Mouse (Mus musculus) CH12.LX (cell line): ENCODE measurements around the gene Fbxo7. TPM values are rescaled to one million over a fixed set of nuclear protein-coding genes. Genes with fewer than 3 reads are reported as not detected.

ENCODE experiments used
- DNase-seq: peaks from one replicate; pipeline ENCODE4 v3.0.0-alpha.2; 2013; ENCODE audit errors: extremely low read depth
- H3K27ac ChIP-seq: 2 replicates; pipeline ENCODE4 v1.5.1; 2012; ENCODE audit warnings: low read depth, mild to moderate bottlenecking, control low read depth, moderate library complexity; ENCODE audit not compliant: insufficient read depth
- H3K27me3 ChIP-seq: replicated peaks from 2 replicates; pipeline ENCODE3; 2012; ENCODE audit warnings: inconsistent platforms
- H3K36me3 ChIP-seq, 2 experiments: replicated peaks in 1 of 2; 2 replicates each; pipeline versions ENCODE3 to v1.6.1; 2012; ENCODE audit warnings: inconsistent platforms in 1 of 2, low read length in 1 of 2, mild to moderate bottlenecking in 1 of 2, mixed read lengths in 1 of 2, moderate library complexity in 1 of 2; ENCODE audit not compliant: control insufficient read depth in 1 of 2, insufficient read depth in 1 of 2
- H3K4me1 ChIP-seq, 2 experiments: 2 replicates each; pipeline ENCODE4 v1.6.1; 2012; ENCODE audit warnings: inconsistent platforms in 1 of 2, moderate library complexity in 1 of 2; ENCODE audit not compliant: insufficient read depth in 2 of 2, control insufficient read depth in 1 of 2
- H3K4me2 ChIP-seq: 2 replicates; pipeline ENCODE4 v1.6.1; 2012; ENCODE audit warnings: low read depth, mild to moderate bottlenecking, control low read depth; ENCODE audit not compliant: poor library complexity, insufficient read depth, severe bottlenecking
- H3K4me3 ChIP-seq, 3 experiments: fragments of 150-350 bp in 1 of 3; sonication (generic) in 1 of 3; replicated peaks in 1 of 3; 2 replicates each; pipeline versions ENCODE3 to v1.5.1; 2011 to 2012; ENCODE audit warnings: low read depth in 2 of 3, low read length in 2 of 3, mild to moderate bottlenecking in 2 of 3, moderate library complexity in 2 of 3, control low read depth in 1 of 3, improper control_type of control experiment in 1 of 3, inconsistent platforms in 1 of 3, mixed read lengths in 1 of 3; ENCODE audit not compliant: poor library complexity in 1 of 3
- H3K79me2 ChIP-seq: replicated peaks from 2 replicates; pipeline ENCODE4 v1.6.1; 2012; ENCODE audit warnings: mild to moderate bottlenecking, moderate library complexity; ENCODE audit not compliant: control insufficient read depth, poor library complexity, insufficient read depth, severe bottlenecking; ENCODE audit errors: extremely low read depth
- H3K9ac ChIP-seq: 2 replicates; pipeline ENCODE4 v1.6.1; 2012; ENCODE audit warnings: low read depth, mild to moderate bottlenecking, control low read depth, moderate library complexity; ENCODE audit not compliant: insufficient read depth
- H3K9me3 ChIP-seq: replicated peaks from 2 replicates; pipeline ENCODE3; 2012; ENCODE audit warnings: low read length, inconsistent platforms, mixed read lengths
- BHLHE40 ChIP-seq: IDR thresholded peaks from 2 replicates; pipeline ENCODE4 v1.6.1; 2011; ENCODE audit warnings: mild to moderate bottlenecking, low read depth, low read length, improper control_type of control experiment
- CHD1 ChIP-seq: IDR thresholded peaks from 2 replicates; pipeline ENCODE4 v1.6.1; 2012; ENCODE audit warnings: low read depth, low read length, improper control_type of control experiment, inconsistent platforms
- CTCF ChIP-seq, 2 experiments: IDR thresholded peaks in 1 of 2; conservative IDR thresholded peaks in 1 of 2; 2 replicates each; pipeline ENCODE4 v1.5.1; 2011 to 2012; ENCODE audit warnings: low read depth in 2 of 2, low read length in 2 of 2, improper control_type of control experiment in 1 of 2, inconsistent platforms in 1 of 2, mild to moderate bottlenecking in 1 of 2, moderate library complexity in 1 of 2
- ELF1 ChIP-seq: IDR thresholded peaks from 2 replicates; pipeline ENCODE4 v1.6.1; 2014; ENCODE audit warnings: low read depth, mild to moderate bottlenecking, inconsistent platforms, low read length, improper control_type of control experiment
- EP300 ChIP-seq: IDR thresholded peaks from 2 replicates; pipeline ENCODE4 v1.6.1; 2011; ENCODE audit warnings: low read length, improper control_type of control experiment
- GABPA ChIP-seq: IDR thresholded peaks from 2 replicates; pipeline ENCODE4 v1.6.1; 2012; ENCODE audit warnings: low read depth, low read length, improper control_type of control experiment, inconsistent platforms; ENCODE audit not compliant: insufficient replicate concordance
- HCFC1 ChIP-seq: IDR thresholded peaks from 2 replicates; pipeline ENCODE4 v1.6.1; 2012; ENCODE audit warnings: low read depth, mild to moderate bottlenecking, inconsistent platforms, low read length, improper control_type of control experiment
- IRF4 ChIP-seq: IDR thresholded peaks from 2 replicates; pipeline ENCODE4 v1.6.1; 2014; ENCODE audit warnings: low read depth, mild to moderate bottlenecking, inconsistent platforms, low read length, improper control_type of control experiment
- JUN ChIP-seq: IDR thresholded peaks from 2 replicates; pipeline ENCODE4 v1.6.1; 2011; ENCODE audit warnings: low read depth, mild to moderate bottlenecking, low read length, improper control_type of control experiment, moderate library complexity; ENCODE audit not compliant: insufficient read depth
- MAFK ChIP-seq: IDR thresholded peaks from 2 replicates; pipeline ENCODE4 v1.6.1; 2011; ENCODE audit warnings: low read length, improper control_type of control experiment; ENCODE audit not compliant: insufficient replicate concordance
- MEF2A ChIP-seq: IDR thresholded peaks from 2 replicates; pipeline ENCODE4 v1.6.1; 2014; ENCODE audit warnings: low read depth, mild to moderate bottlenecking, inconsistent platforms, low read length, improper control_type of control experiment, borderline replicate concordance
- NRF1 ChIP-seq: IDR thresholded peaks from 2 replicates; pipeline ENCODE4 v1.6.1; 2014; ENCODE audit warnings: low read depth, mild to moderate bottlenecking, inconsistent platforms, low read length, improper control_type of control experiment, moderate library complexity
- POLR2A ChIP-seq: IDR thresholded peaks from 2 replicates; pipeline ENCODE4 v1.6.1; 2011; ENCODE audit warnings: low read depth, mild to moderate bottlenecking, improper control_type of control experiment, low read length
- RAD21 ChIP-seq: IDR thresholded peaks from 2 replicates; pipeline ENCODE4 v1.6.1; 2011; ENCODE audit warnings: low read depth, mild to moderate bottlenecking, low read length, improper control_type of control experiment, moderate library complexity
- RCOR1 ChIP-seq: conservative IDR thresholded peaks from 2 replicates; pipeline ENCODE4 v1.6.1; 2012; ENCODE audit warnings: low read depth, mild to moderate bottlenecking, inconsistent platforms, low read length, improper control_type of control experiment
- SMC3 ChIP-seq: IDR thresholded peaks from 2 replicates; pipeline ENCODE4 v1.6.1; 2011; ENCODE audit warnings: low read depth, low read length, improper control_type of control experiment
- TBP ChIP-seq: conservative IDR thresholded peaks from 2 replicates; pipeline ENCODE4 v1.6.1; 2011; ENCODE audit warnings: low read depth, low read length, improper control_type of control experiment
- TCF12 ChIP-seq: IDR thresholded peaks from 2 replicates; pipeline ENCODE4 v1.6.1; 2014; ENCODE audit warnings: low read depth, mild to moderate bottlenecking, inconsistent platforms, low read length, improper control_type of control experiment
- USF1 ChIP-seq: IDR thresholded peaks from 2 replicates; pipeline ENCODE4 v1.6.1; 2014; ENCODE audit warnings: low read depth, mild to moderate bottlenecking, inconsistent platforms, low read length, improper control_type of control experiment
- USF2 ChIP-seq: conservative IDR thresholded peaks from 2 replicates; pipeline ENCODE4 v1.6.1; 2011; ENCODE audit warnings: low read depth, low read length, improper control_type of control experiment
- ZC3H11A ChIP-seq: IDR thresholded peaks from 2 replicates; pipeline ENCODE4 v1.6.1; 2012; ENCODE audit warnings: low read depth, mild to moderate bottlenecking, inconsistent platforms, low read length, improper control_type of control experiment
- ZKSCAN1 ChIP-seq: IDR thresholded peaks from 2 replicates; pipeline ENCODE4 v1.6.1; 2012; ENCODE audit warnings: low read depth, inconsistent platforms, low read length, improper control_type of control experiment, borderline replicate concordance
- ZNF384 ChIP-seq: IDR thresholded peaks from 2 replicates; pipeline ENCODE4 v1.6.1; 2012; ENCODE audit warnings: low read depth, low read length, improper control_type of control experiment, inconsistent platforms
- dilution Hi-C: fragments of 300-500 bp; cut with MboI; formaldehyde crosslinking; loops from 2 replicates; pipeline ENCODE4 v1.14.3; 2020; ENCODE audit warnings: low sequenced_read_pairs; ENCODE audit not compliant: extremely low pct_unique_long_range_greater_than_20kb, extremely low pct_ligation_motif_present
- in situ Hi-C: fragments of 300-500 bp; cut with MboI; formaldehyde crosslinking; loops from 3 replicates; pipeline ENCODE4 v1.14.3; 2019; ENCODE audit warnings: low sequenced_read_pairs, low pct_ligation_motif_present, low pct_unique_long_range_greater_than_20kb, mixed read lengths
- polyA plus RNA-seq: library from polyadenylated mRNA; unstranded; fragments of >175 nt; gene quantifications from 2 replicates; pipeline ENCODE4 v1.2.1, GENCODE M21; 2012; ENCODE audit warnings: low read depth; ENCODE audit not compliant: insufficient read length
- total RNA-seq, 2 experiments: library from RNA; depleted of rRNA; stranded (reverse); fragments of 300-350 nt in 1 of 2; fragments of >200 nt in 1 of 2; gene quantifications; 2 replicates each; pipeline ENCODE4 v1.2.3; 2012 to 2014

Fbxo7 gene
- total and polyA plus RNA-seq, 3 experiments, result 13.1 to 18.7 (median 18.3) TPM

DNA sequence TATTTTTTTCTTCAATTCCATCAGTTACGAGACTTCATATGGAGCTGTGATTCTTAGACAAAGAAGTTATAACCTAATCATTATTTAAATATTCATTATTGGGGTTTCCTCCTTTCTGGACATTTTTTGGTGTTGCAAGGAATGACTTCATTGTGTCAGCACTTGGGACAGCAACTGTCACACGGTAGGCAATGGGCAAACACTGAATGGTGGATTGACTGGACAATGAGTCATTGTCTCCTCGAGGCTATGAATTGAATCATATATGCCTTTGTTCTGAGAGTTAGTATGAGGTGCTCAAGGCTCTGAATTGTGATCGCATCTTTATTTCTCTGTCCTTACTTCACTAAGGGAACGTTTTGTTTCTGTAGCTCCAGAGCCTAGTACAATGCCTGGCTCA is 15.3 kb upstream of the Fbxo7 start:
- no peaks in the 10 kb centered on the region for H3K9me3 ChIP-seq
- H3K79me2 ChIP-seq, result no peaks in the 10 kb centered on the region
- no peak overlapping the region for H3K9ac ChIP-seq
- H3K36me3 ChIP-seq, result no peaks in the 10 kb centered on the region
- H3K4me2 ChIP-seq, result no peak overlapping the region
- peaks cover 4% of the 10 kb centered on the region for H3K27me3 ChIP-seq
- no peak overlapping the region for H3K4me3 ChIP-seq
- in situ Hi-C loops, result no loop called here
- no peak overlapping the region for H3K27ac ChIP-seq
- TF ChIP-seq ZC3H11A (no peak), EP300 (no peak), HCFC1 (no peak), ELF1 (no peak), GABPA (no peak), NRF1 (no peak), BHLHE40 (no peak)
- TF ChIP-seq, all 38 proteins: peak for 0
- no peaks in the 10 kb centered on the region for H3K4me1 ChIP-seq
- dilution Hi-C loops, result no loop called here
- no peak for DNase-seq

GRCm38 (mm10) chr10:86009688-86010087 is 12.1 kb upstream of the Fbxo7 start:
- no peaks in the 10 kb centered on the region for H3K4me1 ChIP-seq
- H3K79me2 ChIP-seq, result no peaks in the 10 kb centered on the region
- no peak overlapping the region for H3K4me2 ChIP-seq
- in situ Hi-C loops (no loop called here), dilution Hi-C loops (no loop called here)
- TF ChIP-seq USF2 (no peak), CTCF (conservative IDR thresholded peaks at IDR 0.05 in 1 of 2, IDR thresholded peaks at IDR 0.05 in 1 of 2; ENCODE audit: low read depth in 2 of 2, low read length in 2 of 2) (no peak), NRF1 (no peak), POLR2A (no peak)
- H3K27me3 ChIP-seq, result peaks cover 7% of the 10 kb centered on the region
- DNase-seq, result no peak
- H3K4me3 ChIP-seq, result no peak overlapping the region
- no peaks in the 10 kb centered on the region for H3K9me3 ChIP-seq
- no peak overlapping the region for H3K9ac ChIP-seq
- H3K36me3 ChIP-seq, result no peaks in the 10 kb centered on the region
- H3K27ac ChIP-seq, result no peak overlapping the region

GRCm38 (mm10) chr10:86010636-86011035 is 11.1 kb upstream of the Fbxo7 start:
- no peaks in the 10 kb centered on the region for H3K36me3 ChIP-seq
- no peak overlapping the region for H3K27ac ChIP-seq
- TF ChIP-seq TBP (no peak), MAFK (no peak), JUN (no peak), ZKSCAN1 (no peak), MEF2A (no peak), USF1 (no peak), SMC3 (no peak), POLR2A (no peak), ZNF384 (no peak), RCOR1 (no peak), ZC3H11A (no peak), CHD1 (no peak), IRF4 (no peak), RAD21 (no peak), TCF12 (no peak)
- TF ChIP-seq, all 38 proteins: peak for 0
- dilution Hi-C loops (no loop called here), in situ Hi-C loops (no loop called here)
- H3K9me3 ChIP-seq, result no peaks in the 10 kb centered on the region
- H3K27me3 ChIP-seq, result peaks cover 7% of the 10 kb centered on the region
- H3K9ac ChIP-seq, result no peak overlapping the region
- no peaks in the 10 kb centered on the region for H3K4me1 ChIP-seq
- H3K4me2 ChIP-seq, result no peak overlapping the region
- no peak for DNase-seq
- H3K79me2 ChIP-seq, result no peaks in the 10 kb centered on the region
- H3K4me3 ChIP-seq, result no peak overlapping the region
